Mouse (Mus musculus) forebrain, embryonic 16.5 days (tissue): ENCODE results near the gene Eva1c. TPM values are rescaled to one million over a fixed set of nuclear protein-coding genes. Genes with fewer than 3 reads are reported as not detected.
"Not testable (repeated sequence)": the region's sequence is repeated elsewhere in the genome, so short reads cannot be mapped to it uniquely, and the experiment has no call there.

Experiments
- ATAC-seq: fragments of 200-750 bp; cut with Nextera tagmentation; 2 replicates; pipeline ENCODE4 v1.8.0; 2017; ENCODE audit warnings: mild to moderate bottlenecking, moderate library complexity
- H3K27ac ChIP-seq: fragments of 300-500 bp; sonication (generic); 2 replicates; pipeline ENCODE4 v1.5.1; 2014; ENCODE audit warnings: low read length, control low read depth
- H3K27me3 ChIP-seq: fragments of 300-500 bp; sonication (generic); replicated peaks from 2 replicates; pipeline ENCODE4 v1.6.1; 2014; ENCODE audit warnings: low read length; ENCODE audit not compliant: control insufficient read depth, insufficient read depth
- H3K36me3 ChIP-seq: fragments of 300-500 bp; sonication (generic); 2 replicates; pipeline ENCODE4 v1.6.1; 2014; ENCODE audit not compliant: control insufficient read depth, insufficient read depth
- H3K4me1 ChIP-seq: fragments of 300-500 bp; sonication (generic); replicated peaks from 2 replicates; pipeline ENCODE4 v1.6.1; 2014; ENCODE audit warnings: low read length; ENCODE audit not compliant: control insufficient read depth, insufficient read depth
- H3K4me2 ChIP-seq: fragments of 300-500 bp; sonication (generic); 2 replicates; pipeline ENCODE4 v1.6.1; 2014; ENCODE audit warnings: mild to moderate bottlenecking, low read length, control low read depth
- H3K4me3 ChIP-seq: fragments of 300-500 bp; sonication (generic); replicated peaks from 2 replicates; pipeline ENCODE4 v1.5.1; 2014; ENCODE audit warnings: mild to moderate bottlenecking, low read length, control low read depth
- H3K9ac ChIP-seq: fragments of 300-500 bp; sonication (generic); replicated peaks from 2 replicates; pipeline ENCODE4 v1.6.1; 2014; ENCODE audit warnings: low read depth, low read length, control low read depth
- H3K9me3 ChIP-seq: fragments of 300-500 bp; sonication (generic); 2 replicates; pipeline ENCODE4 v1.6.1; 2016; ENCODE audit warnings: low read length; ENCODE audit not compliant: control insufficient read depth
- WGBS: fragments of 180-500 bp; shearing (Covaris S2); extraction: QIAGEN DNeasy Blood & Tissue Kit; methylation state at CpG from one replicate; pipeline ENCODE4 v1.1.7; 2014; 5-methylcytosine and 5-hydroxymethylcytosine counted together
- polyA plus RNA-seq: library from polyadenylated mRNA; unstranded; fragments of >200 nt; fragmentation: Nextera tagmentation; extraction: Ambion mirVana; gene quantifications from 2 replicates; pipeline ENCODE4 v1.2.1, GENCODE M21; 2015

The Eva1c gene
- polyA plus RNA-seq, 1 experiment from 2014 or later = 5.9 TPM

DNA sequence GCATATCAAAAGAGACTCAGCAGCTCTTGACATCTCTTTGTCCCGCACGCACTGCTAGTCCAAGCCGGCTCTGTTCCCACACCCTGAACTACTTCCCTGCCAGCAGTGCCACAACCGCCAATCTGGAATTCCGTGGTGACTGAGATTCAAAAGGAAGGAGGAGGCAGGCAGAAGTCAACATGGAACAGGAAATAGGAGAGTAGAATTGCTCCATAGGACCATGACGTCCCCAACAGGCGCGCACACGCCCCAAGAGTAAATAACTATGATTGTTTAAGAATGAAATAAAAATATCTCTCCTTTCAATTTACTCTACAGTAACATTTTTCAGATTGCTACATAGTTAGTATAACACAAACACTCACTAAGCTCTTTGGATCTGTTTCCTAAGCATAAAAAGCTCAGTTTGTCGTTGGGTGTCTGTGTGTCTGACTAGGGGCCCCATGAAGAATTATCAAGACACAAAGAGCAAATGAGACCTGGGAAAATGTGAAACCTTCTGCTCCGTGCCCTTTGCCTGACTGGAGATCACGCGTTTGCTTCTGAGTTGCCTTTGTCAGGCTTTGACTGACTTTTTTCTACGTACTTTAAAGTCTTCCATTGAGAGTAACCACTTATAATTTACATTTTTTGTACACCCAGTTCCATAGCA is 5.3 kb upstream of the Eva1c start:
- no peaks in the 10 kb centered on the region for H3K36me3 ChIP-seq
- no peak overlapping the region for H3K27ac ChIP-seq
- no peak overlapping the region for H3K4me2 ChIP-seq
- H3K4me3 ChIP-seq = no peak overlapping the region
- no peak overlapping the region for H3K9ac ChIP-seq
- no peaks in the 10 kb centered on the region for H3K27me3 ChIP-seq
- H3K9me3 ChIP-seq = no peaks in the 10 kb centered on the region
- H3K4me1 ChIP-seq = no peaks in the 10 kb centered on the region
- no peak for ATAC-seq
- 86% methylated on average over 14 of the region's 14 CpGs for WGBS

DNA sequence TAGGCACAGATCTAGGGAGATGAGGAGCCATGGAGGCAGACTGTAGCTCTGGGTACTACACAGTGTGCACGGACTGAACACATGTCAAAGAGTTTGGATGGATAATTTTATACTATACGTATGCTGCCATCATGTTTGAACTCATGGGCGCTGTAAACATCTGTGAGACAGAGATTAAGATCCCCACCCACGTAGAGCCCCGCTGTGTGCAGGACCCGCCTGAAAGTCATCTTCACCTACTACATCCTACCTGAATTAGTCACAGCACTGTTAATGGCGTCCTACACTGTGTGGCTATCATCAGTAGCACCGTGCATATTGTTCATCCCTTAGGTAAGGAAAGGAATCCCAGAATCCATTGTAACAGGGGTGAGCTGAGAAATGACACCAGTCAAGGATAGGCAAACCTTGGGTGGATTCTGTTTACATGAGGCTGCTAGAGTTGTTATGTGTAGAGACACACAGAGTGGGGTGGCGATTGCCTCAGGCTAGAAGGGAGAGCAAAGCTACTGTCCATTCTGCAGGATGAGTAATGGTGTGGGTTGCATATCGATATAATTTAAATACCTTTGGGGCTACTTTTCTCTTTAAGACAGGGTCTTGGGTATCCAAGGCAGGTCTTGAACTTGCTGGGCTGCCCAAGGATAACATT is 4.1 kb upstream of the Eva1c start:
- Histone ChIP-seq H3K4me3 (no peak overlapping the region), H3K9ac (no peak overlapping the region), H3K27me3 (no peaks in the 10 kb centered on the region), H3K27ac (no peak overlapping the region), H3K36me3 (no peaks in the 10 kb centered on the region), H3K4me1 (no peaks in the 10 kb centered on the region), H3K4me2 (no peak overlapping the region), H3K9me3 (no peaks in the 10 kb centered on the region)
- ATAC-seq = no peak
- 92% methylated on average over 10 of the region's 10 CpGs for WGBS

DNA sequence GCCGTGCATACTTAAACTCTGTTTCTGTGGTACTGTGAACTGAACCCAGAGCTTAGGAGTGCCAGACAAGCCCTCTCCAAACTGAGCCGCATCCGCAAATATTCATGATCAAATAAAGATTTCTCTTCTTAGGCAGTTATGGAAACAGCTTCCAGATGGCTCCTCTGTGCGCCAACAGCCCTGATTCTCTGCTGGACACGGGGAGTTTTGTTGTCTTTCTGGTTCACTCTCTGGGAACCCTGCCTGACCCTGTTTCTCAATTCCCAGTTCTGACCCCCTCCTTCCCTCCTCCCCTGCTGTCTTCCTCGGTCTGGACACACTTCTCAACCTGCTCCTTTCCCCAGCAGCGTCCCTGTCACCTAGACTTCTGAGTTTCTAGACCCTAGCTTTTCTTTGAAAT is 3.5 kb upstream of the Eva1c start:
- WGBS = 72% methylated on average over 7 of the region's 7 CpGs
- H3K4me3 ChIP-seq = no peak overlapping the region
- H3K9ac ChIP-seq = no peak overlapping the region
- H3K27me3 ChIP-seq = no peaks in the 10 kb centered on the region
- H3K36me3 ChIP-seq = no peaks in the 10 kb centered on the region
- no peak for ATAC-seq
- H3K9me3 ChIP-seq = no peaks in the 10 kb centered on the region
- H3K4me1 ChIP-seq = no peaks in the 10 kb centered on the region
- H3K4me2 ChIP-seq = no peak overlapping the region
- H3K27ac ChIP-seq = no peak overlapping the region

DNA sequence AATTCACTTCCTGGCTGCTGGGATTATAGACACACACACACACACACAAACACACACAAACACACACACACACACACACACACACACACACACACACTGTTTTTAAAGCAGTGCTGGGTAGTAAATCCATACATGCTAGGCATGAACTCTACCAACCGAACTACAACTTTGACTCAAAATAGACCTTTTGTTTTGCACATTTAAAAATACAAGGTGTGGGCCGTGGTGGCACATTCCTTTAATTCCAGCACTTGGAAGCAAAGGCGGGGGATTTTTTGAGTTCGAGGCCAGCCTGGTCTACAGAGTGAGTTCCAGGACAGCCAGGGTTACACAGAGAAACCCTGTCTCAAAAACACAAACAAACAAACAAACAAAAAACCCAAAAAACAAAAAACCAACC is 2.5 kb upstream of the Eva1c start:
- not testable (repeated sequence) for H3K4me2 ChIP-seq, H3K27me3 ChIP-seq, H3K4me1 ChIP-seq, H3K9me3 ChIP-seq, H3K27ac ChIP-seq, H3K4me3 ChIP-seq, H3K36me3 ChIP-seq, H3K9ac ChIP-seq, ATAC-seq
- 82% methylated on average over 4 of the region's 4 CpGs for WGBS

DNA sequence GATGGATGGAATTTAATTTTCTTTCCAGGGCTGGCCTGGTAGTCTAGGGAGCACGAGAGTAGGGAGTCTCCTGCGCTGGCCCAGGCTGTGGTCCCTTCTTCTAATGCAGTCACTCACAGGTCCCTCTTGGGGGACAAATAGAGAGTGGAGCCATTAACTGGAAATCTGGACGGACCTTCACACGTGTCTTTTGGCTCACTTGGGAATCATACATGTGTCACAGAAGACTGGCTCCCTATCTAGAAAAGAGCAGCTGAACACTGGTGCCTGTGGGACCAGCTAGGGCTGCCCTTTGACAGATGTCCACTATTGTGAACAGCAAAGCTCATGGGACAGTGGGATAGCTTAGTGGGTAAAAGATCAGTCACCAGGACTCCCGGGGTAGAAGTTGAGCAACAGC is 478 bp upstream of the Eva1c start:
- no peaks in the 10 kb centered on the region for H3K9me3 ChIP-seq
- no peak overlapping the region for H3K9ac ChIP-seq
- no peaks in the 10 kb centered on the region for H3K27me3 ChIP-seq
- 81% methylated on average over 5 of the region's 5 CpGs for WGBS
- no peaks in the 10 kb centered on the region for H3K36me3 ChIP-seq
- H3K27ac ChIP-seq = no peak overlapping the region
- no peak for ATAC-seq
- no peak overlapping the region for H3K4me2 ChIP-seq
- H3K4me1 ChIP-seq = peaks cover 15% of the 10 kb centered on the region
- no peak overlapping the region for H3K4me3 ChIP-seq

DNA sequence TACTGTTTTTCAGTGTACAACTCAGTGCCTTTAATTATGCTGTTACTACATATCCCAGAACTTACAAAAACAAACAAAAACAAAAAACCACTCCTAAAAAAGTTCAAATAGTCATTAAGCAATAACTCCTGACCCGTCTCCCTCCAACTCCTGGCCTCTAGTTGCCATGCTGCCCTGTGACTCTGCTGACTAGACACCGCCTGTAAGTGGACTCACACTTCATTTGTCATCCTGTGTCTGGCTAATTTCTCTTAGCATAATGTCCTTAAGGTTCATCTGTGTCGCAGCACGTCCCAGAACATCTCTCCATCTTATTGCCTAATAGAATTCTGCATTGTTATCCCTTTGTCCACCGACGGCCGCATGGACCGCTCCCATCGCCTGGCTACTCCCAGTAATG is 979 bp downstream of the Eva1c start:
- peaks cover 19% of the 10 kb centered on the region for H3K4me1 ChIP-seq
- WGBS = 89% methylated on average over 9 of the region's 9 CpGs
- H3K36me3 ChIP-seq = no peaks in the 10 kb centered on the region
- H3K4me3 ChIP-seq = no peak overlapping the region
- no peak overlapping the region for H3K27ac ChIP-seq
- no peaks in the 10 kb centered on the region for H3K9me3 ChIP-seq
- no peak overlapping the region for H3K9ac ChIP-seq
- H3K27me3 ChIP-seq = peaks cover 3% of the 10 kb centered on the region; the same call in 1 of the 2 replicates
- H3K4me2 ChIP-seq = no peak overlapping the region
- ATAC-seq = no peak

DNA sequence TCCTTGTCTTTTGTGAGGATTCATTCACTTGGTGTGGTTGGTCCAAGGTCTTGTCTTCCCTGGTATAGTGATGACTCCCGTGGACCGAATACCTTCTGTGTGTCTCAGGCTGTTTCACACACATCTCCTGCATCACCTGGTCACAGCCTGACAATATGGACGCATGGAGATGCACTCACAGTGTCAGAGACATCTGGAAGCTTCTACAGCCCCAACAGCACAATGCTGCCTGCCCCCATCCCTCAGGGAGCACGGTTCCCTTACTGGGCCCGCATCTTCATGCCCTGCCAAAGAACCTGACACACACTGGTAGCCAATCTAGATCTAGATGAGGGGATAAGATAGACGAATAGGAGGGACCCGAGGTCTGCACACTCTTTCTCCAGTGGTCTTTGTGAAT is 2.6 kb downstream of the Eva1c start:
- Histone ChIP-seq H3K4me3 (no peak overlapping the region), H3K4me1 (peaks cover 28% of the 10 kb centered on the region), H3K4me2 (no peak overlapping the region), H3K27ac (no peak overlapping the region), H3K9me3 (no peaks in the 10 kb centered on the region), H3K9ac (no peak overlapping the region), H3K36me3 (no peaks in the 10 kb centered on the region), H3K27me3 (peaks cover 3% of the 10 kb centered on the region; the same call in 1 of the 2 replicates)
- ATAC-seq = no peak
- WGBS = 79% methylated on average over 7 of the region's 7 CpGs

DNA sequence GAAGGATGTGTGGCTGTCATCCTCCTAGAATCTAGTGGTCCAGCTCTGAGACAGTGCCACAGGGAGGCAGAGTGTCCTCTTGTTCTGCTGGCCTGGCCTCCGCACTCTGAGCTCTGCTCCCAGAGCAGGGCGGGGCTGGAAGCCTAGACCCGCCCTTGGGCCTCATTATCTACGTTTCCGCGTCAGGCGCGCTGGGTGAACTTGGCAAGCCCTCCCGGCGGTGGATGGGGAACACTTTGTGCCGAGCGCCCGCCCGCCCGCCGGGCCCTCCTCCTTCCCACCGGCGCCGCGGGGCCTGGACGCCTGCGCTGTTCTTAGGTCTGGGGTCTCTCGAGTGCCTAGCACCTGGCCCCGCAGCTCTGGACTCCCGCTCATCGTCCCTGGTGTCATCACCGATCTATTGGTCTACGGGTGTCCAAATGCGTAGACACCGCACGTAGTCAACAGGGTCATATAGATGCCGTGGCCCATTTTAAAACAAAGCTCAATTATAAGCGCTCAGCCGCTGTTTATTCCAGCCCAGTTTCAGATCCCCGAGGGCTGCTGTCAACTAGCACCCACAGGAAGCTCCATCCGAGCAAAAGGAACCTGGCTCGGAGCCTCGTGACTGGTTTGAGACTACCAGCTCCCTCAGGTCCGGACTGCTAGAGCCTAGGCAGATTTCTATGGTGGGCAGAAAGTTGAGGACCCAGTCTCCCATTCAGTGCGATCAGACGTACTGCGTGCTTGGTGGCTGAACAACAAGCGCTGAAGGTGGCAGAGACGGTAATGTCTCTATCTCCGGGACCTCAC is 3.6 kb downstream of the Eva1c start:
- WGBS = under 1% methylated on average over 42 of the region's 45 CpGs

DNA sequence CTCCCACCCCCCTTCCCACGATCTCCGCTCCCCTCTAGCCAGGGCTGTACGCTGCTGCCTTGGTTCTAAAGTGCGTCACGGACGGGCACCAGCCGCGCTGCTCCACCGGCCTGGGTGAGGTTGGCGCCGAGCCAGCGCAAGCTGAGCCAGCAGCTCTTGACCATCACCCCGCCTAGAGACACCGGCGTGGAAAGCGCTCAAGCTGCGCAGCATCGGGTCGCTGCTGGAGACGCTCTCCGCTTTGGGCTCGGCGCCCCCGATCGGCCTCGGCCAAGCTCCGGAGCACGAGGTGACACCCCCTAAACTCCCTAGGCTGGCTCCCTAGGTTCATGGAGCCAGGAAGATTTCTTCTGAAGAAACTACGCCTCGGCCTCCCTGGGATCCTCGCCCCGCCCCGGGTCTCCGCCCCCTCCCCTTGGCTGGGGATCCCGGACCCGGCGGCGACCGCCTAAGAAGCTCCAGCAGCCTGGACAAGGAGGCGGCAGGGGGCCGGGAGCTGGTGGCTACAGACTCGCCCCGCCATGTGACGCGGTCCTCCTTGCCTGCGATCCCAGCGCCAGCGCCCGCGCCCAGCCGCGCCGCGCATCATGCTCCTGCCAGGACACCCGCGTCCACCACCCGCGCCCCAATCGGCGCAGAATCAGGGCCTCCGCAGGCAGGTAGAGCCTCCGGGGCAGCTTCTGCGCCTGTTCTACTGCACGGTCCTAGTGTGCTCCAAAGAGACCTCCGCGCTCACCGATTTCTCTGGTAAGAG is 4.3 kb downstream of the Eva1c start:
- under 1% methylated on average over 66 of the region's 67 CpGs for WGBS
- H3K27ac ChIP-seq = peak overlapping the region; percentile 21; the same call in 1 of the 2 replicates
- H3K27me3 ChIP-seq = peaks cover 3% of the 10 kb centered on the region; the same call in 1 of the 2 replicates
- ATAC-seq = peak; percentile 66
- peak overlapping the region; percentile 65 for H3K9ac ChIP-seq
- H3K36me3 ChIP-seq = no peaks in the 10 kb centered on the region
- H3K4me2 ChIP-seq = peak overlapping the region; percentile 84
- no peaks in the 10 kb centered on the region for H3K9me3 ChIP-seq
- peak overlapping the region; percentile 67 for H3K4me3 ChIP-seq
- H3K4me1 ChIP-seq = peaks cover 31% of the 10 kb centered on the region

More for the DNA sequence above, 3.6 kb downstream of the Eva1c start:
- peak; percentile 89 for ATAC-seq
- H3K27me3 ChIP-seq = peaks cover 3% of the 10 kb centered on the region; the same call in 1 of the 2 replicates
- H3K4me2 ChIP-seq = peak overlapping the region; percentile 84
- no peaks in the 10 kb centered on the region for H3K9me3 ChIP-seq
- peak overlapping the region; percentile 67 for H3K4me3 ChIP-seq
- peaks cover 31% of the 10 kb centered on the region for H3K4me1 ChIP-seq
- peak overlapping the region; percentile 65 for H3K9ac ChIP-seq
- H3K36me3 ChIP-seq = no peaks in the 10 kb centered on the region
- peak overlapping the region; percentile 21; the same call in 1 of the 2 replicates for H3K27ac ChIP-seq
